Mouse (Mus musculus) B cell, adult 2 months (primary cell): ENCODE results near the gene Sim1.

Experiments
- DNase-seq, 2 experiments: peaks; one replicate each; pipeline ENCODE4 v3.0.0; 2022

The Sim1 gene

GRCm38 (mm10) chr10:50901601-50902475 is 7.3 kb downstream of the Sim1 start:
- DNase-seq = peak in 1 of 2 experiments; percentile 31

DNA sequence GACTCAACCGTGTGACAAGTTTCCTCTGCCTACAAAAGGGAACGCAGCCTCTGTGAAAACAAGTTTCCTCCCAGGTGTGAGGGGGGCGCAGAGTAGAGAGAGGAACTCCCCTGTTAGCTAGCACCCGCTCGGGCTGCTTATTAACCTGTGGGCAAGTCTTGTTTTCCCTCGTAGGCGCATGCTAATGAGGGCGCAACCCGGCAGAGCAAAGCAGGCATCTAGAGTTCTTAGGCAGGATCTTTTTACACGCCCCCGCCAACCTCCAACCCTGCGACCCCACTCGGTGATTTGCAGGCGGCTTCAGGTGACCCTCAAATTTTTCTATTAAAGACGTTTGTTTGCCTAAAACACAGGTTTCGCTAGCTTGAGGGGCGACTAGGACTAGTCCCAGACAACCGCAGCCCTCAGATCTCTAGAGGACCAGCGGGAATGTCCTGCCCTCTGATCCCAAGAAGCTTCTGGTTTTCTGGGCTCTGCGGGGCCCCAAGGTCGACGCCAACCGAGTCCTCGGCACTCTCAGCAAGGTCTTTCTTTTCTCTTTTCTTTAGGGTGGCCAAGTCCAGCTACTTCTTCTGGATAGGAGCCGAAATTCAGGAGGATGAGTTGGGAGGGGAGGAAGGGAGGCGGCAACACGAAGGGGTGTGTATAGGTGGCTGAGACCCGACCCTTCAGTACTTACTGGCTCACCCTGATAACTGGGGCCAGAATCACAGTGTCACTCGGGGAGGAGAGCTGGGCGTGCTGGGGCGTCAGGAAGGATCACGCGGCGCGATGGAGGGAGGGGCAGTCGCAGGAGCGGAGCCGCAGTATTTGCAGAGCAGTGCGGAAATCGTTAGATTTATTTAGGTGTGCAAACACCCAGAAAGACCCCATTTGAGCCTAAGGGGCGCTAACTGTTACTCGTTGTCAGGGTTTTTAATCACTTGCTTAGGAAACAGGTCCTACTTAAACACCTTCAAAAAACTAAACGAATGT is 8.5 kb downstream of the Sim1 start:
- peak; percentile 52 to 57 for DNase-seq

DNA sequence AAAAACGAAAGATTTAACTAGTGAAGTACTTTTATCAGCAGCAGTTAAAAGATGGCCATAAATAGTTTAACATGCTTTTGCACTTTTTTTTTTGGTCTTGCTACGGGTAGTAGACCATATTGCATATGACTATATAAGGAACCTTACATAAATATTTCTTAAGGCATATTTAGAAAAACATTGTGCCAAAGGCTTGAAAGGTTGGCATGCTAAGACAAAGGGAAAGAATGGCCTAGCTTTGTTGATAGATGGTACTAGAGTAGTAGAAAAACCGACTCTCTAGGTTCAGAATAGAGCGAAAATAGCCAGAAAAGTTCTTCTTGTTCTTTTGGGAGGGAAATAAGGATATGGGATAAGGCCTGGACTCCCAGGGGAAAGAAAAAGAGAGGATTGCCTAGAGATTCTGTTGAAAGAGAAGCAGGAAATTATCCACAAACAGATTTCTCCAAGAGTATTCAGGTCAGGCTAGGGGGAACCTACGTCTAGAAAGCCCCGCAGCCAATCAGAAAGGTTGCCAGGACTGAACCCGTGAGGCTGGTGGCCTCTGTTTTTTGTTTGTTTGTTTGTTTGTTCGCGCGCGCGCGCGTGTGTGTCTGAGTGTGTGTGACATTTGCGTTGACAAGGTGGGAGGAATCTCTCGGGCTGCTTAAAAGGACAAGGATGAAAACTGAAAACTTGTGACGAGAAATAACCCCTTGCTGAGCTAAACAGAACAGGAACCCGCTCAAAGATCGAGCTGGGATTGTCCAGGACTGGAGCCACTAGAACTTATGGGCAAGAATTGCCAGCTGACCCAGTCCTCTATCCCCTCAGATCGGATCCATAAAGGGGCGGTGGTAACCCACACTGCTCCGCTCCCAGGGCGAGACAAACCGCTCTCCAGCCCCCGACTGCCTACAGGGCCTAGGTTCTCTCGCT is 9.6 kb downstream of the Sim1 start:
- peak in 1 of 2 experiments; percentile 4 for DNase-seq

GRCm38 (mm10) chr10:50904764-50905701 is 10.5 kb downstream of the Sim1 start:
- peak in 1 of 2 experiments; percentile 15 for DNase-seq

GRCm38 (mm10) chr10:50910400-50910799 is 15.8 kb downstream of the Sim1 start:
- DNase-seq = peak; percentile 26 to 35

DNA sequence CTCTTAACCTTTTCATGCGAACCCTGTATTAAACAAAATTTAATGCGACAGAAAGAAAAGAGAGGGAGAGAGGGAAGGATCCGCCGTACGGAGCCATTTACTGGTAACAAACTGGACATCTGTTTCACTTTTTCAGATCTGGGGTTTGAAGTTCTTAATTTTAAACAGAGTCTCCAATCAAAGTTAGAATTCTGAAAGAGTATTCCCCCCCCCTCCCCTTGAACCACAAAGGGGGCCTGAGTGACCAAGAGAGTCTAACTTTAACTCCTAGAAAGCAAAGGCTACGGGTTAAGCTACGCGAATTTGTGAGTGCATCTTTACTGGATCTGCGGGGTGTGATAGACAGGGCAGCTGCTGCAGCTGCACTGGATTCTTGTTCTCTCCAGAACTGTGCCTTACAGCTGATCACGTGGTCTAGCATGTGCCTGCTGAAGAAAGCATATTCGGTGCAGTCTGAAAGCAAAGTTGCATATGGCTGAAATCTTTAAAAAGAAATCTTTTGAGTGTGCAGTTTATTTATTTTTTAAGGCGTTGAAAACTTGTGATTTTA is 16.4 kb downstream of the Sim1 start:
- no peak for DNase-seq

- no peak for DNase-seq
Measured at GRCm38 (mm10) chr10:50915607-50916006, 21.1 kb downstream of the Sim1 start.

DNA sequence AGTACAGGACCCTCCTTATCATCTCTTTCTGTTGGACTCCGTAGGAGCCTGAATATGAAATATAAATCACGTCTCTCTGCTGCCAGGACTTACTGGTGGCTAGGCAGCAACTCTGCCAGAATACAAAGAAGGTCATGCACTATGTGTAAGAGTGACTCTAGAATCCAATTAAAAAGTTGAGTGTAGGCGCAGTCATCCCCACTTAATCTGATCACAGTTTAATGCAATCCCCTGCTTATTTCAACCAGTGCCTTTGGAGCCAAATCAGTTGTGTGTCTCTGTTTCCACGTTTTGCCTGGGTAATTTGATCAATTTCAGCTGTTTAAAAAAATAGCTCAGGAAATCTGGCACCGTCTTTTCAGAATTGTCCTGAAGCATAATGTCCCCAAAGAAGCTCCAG is 34.7 kb downstream of the Sim1 start:
- DNase-seq = no peak

DNA sequence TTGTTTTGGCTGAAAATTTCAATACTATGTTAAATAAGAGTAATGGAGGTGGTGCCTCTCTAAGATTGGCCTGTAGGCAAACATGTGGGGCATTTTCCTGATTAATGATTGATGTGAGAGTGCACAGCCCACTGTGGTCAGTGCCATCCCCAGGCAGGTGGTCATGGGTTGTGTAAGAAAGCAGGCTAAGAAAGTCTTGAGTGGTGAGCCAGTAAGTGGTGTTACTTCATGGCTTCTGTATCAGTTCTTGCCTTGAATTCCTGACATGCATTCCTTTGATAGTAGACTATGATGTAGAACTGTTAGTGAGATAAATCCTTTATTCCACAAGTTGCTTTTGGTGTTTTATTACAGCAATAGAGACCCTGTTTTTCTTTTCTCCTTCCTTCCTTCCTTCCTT is 41.1 kb downstream of the Sim1 start:
- DNase-seq = no peak

- DNase-seq = no peak
Measured at GRCm38 (mm10) chr10:50973625-50974024, 79.1 kb downstream of the Sim1 start.

DNA sequence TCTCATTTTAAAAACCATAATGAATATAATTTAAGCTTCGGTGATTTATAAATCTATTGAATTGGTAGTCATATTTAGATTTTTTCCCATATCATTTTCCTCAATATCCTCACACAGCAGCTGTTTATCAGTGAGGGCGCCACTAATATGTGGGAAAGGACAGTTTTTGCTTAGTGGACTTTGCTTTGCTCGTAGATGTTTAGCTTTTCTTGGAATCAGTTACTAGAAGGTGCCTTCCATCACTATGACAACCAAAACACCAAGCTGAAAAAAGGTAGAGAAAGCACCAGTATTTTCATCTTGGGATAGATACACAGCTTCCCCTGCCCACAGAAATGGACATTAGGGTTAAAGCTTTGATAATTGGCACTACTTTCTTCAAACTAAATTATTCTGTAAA is 87.3 kb downstream of the Sim1 start:
- DNase-seq = no peak

GRCm38 (mm10) chr10:50983620-50984019 is 89.1 kb downstream of the Sim1 start:
- DNase-seq = no peak

DNA sequence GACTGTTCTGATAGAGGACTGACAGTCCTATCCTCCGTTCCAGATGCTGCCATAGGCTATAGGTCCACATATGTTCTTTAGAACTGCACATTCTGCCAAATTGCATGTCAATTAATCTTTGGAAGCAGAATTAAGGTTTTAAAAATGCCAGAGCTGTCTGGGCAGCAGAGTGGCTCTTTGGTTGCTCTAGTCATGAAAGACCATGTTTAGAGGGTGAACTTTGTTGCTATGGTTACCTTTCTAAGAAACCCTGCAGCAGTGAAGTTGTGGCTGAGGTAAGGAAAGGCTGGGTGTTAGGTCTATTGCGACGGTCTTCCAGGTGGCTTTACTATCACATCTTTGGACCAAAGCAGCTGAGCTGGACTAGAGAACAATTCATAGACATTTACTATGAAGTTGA is 113.2 kb downstream of the Sim1 start:
- no peak for DNase-seq

- DNase-seq = peak in 1 of 2 experiments; percentile 4
Measured at GRCm38 (mm10) chr10:51011391-51012150, 117.0 kb downstream of the Sim1 start.

- DNase-seq = no peak
Measured at GRCm38 (mm10) chr10:51014901-51015300, 120.3 kb downstream of the Sim1 start.

- DNase-seq = no peak
Measured at GRCm38 (mm10) chr10:51015362-51015761, 120.8 kb downstream of the Sim1 start.

- no peak for DNase-seq
Measured at GRCm38 (mm10) chr10:51023308-51024279, 129.0 kb downstream of the Sim1 start.
